Mouse (Mus musculus) ES-Bruce4 (cell line): ENCODE measurements at regions not wholly inside any gene's neighbourhood (a gene's known extent, or its start where the extent isn't known, plus 50 kb on each side); places are given as distances from the start of the nearest gene placed in this dataset.

Source experiments
- H3K27ac ChIP-seq: 2 replicates; pipeline ENCODE4 v1.5.1; 2012; ENCODE audit warnings: low read length, inconsistent platforms; ENCODE audit not compliant: insufficient read depth
- H3K27me3 ChIP-seq: 2 replicates; pipeline ENCODE4 v1.6.1; 2012; ENCODE audit warnings: mild to moderate bottlenecking, low read length, inconsistent platforms; ENCODE audit not compliant: control insufficient read depth, poor library complexity, insufficient read depth, severe bottlenecking
- H3K36me3 ChIP-seq: 2 replicates; pipeline ENCODE4 v1.6.1; 2012; ENCODE audit warnings: inconsistent platforms, mild to moderate bottlenecking, low read length, moderate library complexity; ENCODE audit not compliant: control insufficient read depth, poor library complexity, insufficient read depth, severe bottlenecking
- H3K4me1 ChIP-seq: one replicate; pipeline ENCODE4 v1.8.1; 2011; ENCODE audit warnings: low read length; ENCODE audit not compliant: control insufficient read depth, insufficient read depth
- H3K4me3 ChIP-seq: 2 replicates; pipeline ENCODE4 v1.5.1; 2011; ENCODE audit warnings: low read depth, mild to moderate bottlenecking, low read length
- H3K9ac ChIP-seq: 2 replicates; pipeline ENCODE4 v1.6.1; 2012; ENCODE audit warnings: low read depth, mild to moderate bottlenecking, inconsistent platforms; ENCODE audit not compliant: poor library complexity, severe bottlenecking
- H3K9me3 ChIP-seq: replicated peaks from 2 replicates; pipeline ENCODE4 v1.6.1; 2012; ENCODE audit warnings: mild to moderate bottlenecking, low read length, inconsistent platforms; ENCODE audit not compliant: control insufficient read depth, poor library complexity, insufficient read depth, severe bottlenecking
- CTCF ChIP-seq: IDR thresholded peaks from one replicate; pipeline ENCODE4 v1.8.1; 2011; ENCODE audit warnings: low read depth, low read length
- EP300 ChIP-seq: IDR thresholded peaks from 2 replicates; pipeline ENCODE4 v1.6.1; 2011; ENCODE audit warnings: low read depth, low read length; ENCODE audit not compliant: insufficient read depth
- POLR2A ChIP-seq: IDR thresholded peaks from one replicate; pipeline ENCODE4 v1.8.1; 2011; ENCODE audit warnings: low read length; ENCODE audit not compliant: insufficient read depth

DNA sequence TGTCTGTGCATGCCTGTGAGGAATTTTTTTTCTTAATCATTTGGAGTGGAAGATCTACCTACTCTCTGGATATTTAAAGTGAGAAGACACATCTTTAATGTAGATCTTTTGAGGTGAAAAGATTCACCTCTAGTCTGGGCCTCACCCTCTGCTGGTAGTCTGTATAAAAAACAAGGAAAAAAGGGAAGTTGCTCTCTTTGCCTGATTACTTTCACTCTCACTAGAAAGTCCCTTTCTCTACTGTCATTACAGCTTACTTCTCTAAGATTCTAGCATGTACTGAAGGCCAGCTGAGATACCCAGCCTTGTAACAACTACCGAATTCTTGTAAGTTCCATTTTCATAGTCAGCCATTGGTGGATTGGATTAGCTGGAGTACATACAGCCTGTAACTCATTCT, 3791.9 kb downstream of the 9330182O14Rik start:
- Histone ChIP-seq H3K9ac (no peak overlapping the region), H3K27me3 (no peaks in the 10 kb centered on the region), H3K9me3 (no peaks in the 10 kb centered on the region), H3K4me1 (no peaks in the 10 kb centered on the region), H3K4me3 (no peak overlapping the region), H3K27ac (no peak overlapping the region), H3K36me3 (no peaks in the 10 kb centered on the region)
- TF ChIP-seq CTCF = no peak
- no peak for TF ChIP-seq EP300
- TF ChIP-seq POLR2A = no peak

DNA sequence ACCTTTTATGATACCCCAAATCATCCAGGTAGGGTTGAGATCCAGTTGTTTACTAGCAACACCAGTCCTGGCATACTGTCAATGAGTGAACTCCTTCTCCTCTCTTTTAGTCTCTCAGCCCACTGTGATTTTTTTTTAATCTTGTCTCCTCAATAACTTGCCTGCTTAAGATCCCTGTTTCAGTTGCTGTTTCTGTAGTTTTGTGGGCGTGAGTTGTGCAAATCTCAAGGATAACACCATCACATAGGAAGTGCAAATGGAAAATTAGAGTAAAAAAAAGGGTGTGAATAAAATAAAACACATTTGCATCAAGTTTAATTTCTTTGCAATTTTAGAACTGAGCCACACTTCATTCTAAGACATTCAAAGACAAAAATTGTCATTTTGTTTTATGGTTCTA, 3799.4 kb downstream of the 9330182O14Rik start:
- Histone ChIP-seq H3K27me3 (no peaks in the 10 kb centered on the region), H3K9me3 (no peaks in the 10 kb centered on the region), H3K9ac (no peak overlapping the region), H3K36me3 (no peaks in the 10 kb centered on the region), H3K4me3 (no peak overlapping the region), H3K27ac (no peak overlapping the region), H3K4me1 (no peaks in the 10 kb centered on the region)
- no peak for TF ChIP-seq EP300
- TF ChIP-seq CTCF = no peak
- no peak for TF ChIP-seq POLR2A

DNA sequence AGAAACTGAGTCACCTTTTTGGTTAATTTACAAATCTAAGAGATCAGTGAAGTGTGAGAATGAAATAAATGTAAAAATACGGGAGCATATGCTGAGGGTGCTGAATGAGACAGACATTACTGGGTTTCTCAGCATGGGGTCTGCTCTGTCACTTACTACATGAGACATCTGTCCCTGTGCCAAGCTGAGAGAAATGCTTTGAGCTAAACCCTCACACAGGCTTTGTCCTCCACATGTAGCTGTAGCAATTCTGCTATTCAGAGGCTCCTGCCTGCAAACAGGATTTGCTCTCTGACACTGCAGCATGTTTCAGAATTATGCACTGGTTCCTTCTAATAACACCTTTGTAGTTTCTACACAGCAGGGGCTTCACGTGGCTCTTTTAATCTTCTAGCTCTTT, 3806.3 kb downstream of the 9330182O14Rik start:
- no peaks in the 10 kb centered on the region for H3K9me3 ChIP-seq
- H3K36me3 ChIP-seq = no peaks in the 10 kb centered on the region
- H3K4me1 ChIP-seq = no peaks in the 10 kb centered on the region
- no peaks in the 10 kb centered on the region for H3K27me3 ChIP-seq
- no peak overlapping the region for H3K4me3 ChIP-seq
- no peak overlapping the region for H3K27ac ChIP-seq
- TF ChIP-seq CTCF (no peak), EP300 (no peak), POLR2A (no peak)
- no peak overlapping the region for H3K9ac ChIP-seq

DNA sequence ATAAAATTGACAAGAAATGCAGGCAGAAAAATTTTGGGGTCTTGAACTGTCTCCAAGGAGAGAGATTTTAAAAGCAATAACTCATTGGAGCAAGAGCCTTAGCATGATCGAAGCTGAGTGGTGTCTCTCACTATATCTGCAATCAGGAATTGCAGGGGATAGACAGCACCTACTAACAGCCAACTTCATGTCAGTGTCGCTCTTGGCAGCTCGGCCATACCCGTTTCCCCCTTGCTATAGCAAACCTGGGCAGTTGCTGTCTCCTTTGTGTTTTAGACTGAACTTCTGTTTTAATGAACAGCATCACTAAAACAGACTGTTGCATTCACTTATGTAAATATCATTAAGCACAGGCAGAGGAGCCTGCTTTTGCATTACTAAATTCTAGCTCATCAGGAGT, 3806.7 kb downstream of the 9330182O14Rik start:
- H3K9me3 ChIP-seq = no peaks in the 10 kb centered on the region
- no peak overlapping the region for H3K27ac ChIP-seq
- H3K27me3 ChIP-seq = no peaks in the 10 kb centered on the region
- TF ChIP-seq EP300 (no peak), POLR2A (no peak), CTCF (no peak)
- no peak overlapping the region for H3K9ac ChIP-seq
- H3K4me1 ChIP-seq = no peaks in the 10 kb centered on the region
- no peak overlapping the region for H3K4me3 ChIP-seq
- no peaks in the 10 kb centered on the region for H3K36me3 ChIP-seq

DNA sequence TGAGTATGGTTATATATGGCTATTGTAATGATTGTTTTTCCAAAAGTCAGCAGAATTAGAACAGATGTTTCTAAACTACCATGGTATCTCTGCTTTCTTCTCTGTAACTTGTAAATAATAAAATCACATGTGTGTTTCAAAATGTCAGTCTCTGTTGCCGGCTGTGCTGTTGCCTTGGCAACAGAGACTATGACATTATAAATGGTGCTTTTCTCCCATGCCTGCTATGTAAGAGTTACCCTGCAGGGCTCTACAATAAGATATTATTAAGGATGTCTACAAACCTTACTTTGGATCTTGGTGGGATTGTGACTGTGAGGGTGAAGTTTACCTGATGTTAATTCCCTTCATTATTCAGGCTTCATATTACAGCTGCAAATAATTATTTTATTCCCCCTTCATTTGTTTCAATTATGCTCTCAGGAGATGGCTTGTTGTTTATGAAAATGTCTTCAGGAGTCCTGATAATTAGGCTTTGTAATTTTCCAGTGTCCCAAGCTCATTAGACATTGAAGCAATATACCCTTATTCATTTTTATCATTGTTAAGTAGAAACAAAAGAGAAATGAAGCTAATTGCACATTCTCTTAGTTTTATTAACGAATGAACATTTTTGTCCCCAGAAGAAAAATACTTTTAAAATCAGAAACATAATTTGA, 3808.0 kb downstream of the 9330182O14Rik start:
- H3K36me3 ChIP-seq = no peaks in the 10 kb centered on the region
- TF ChIP-seq EP300 = no peak
- no peaks in the 10 kb centered on the region for H3K27me3 ChIP-seq
- no peak overlapping the region for H3K4me3 ChIP-seq
- no peak overlapping the region for H3K27ac ChIP-seq
- no peaks in the 10 kb centered on the region for H3K4me1 ChIP-seq
- no peaks in the 10 kb centered on the region for H3K9me3 ChIP-seq
- H3K9ac ChIP-seq = no peak overlapping the region

DNA sequence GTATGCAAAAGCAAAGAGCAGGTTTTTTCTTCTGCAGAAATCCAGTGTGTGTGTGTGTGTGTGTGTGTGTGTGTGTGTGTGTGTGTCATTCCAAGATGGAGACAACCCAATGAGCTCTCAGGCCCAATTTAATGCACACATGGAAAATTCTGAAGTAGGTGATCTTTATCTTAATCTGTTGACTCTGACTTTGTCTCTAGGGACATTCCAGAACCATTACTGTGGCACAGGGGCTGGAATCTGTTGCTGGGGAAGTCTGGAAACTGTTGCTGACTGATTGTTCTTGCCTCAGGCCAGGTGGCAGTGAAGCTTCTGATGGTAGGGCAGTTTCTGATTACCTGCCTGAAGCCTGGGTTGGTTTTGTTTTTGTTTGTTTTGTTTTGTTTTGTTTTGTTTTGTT, 3850.8 kb downstream of the 9330182O14Rik start:
- Histone ChIP-seq H3K27me3 (no peaks in the 10 kb centered on the region), H3K36me3 (no peaks in the 10 kb centered on the region), H3K9ac (no peak overlapping the region), H3K27ac (no peak overlapping the region), H3K4me1 (no peaks in the 10 kb centered on the region), H3K4me3 (no peak overlapping the region), H3K9me3 (no peaks in the 10 kb centered on the region; the same call in none of the 2 replicates)
- 0 out of 2 replicates have a peak, but pooled peaks have one; percentile 20 for TF ChIP-seq EP300
- no peak for TF ChIP-seq CTCF
